Mouse (Mus musculus) urinary bladder, postnatal 25 days (tissue): ENCODE measurements around the gene Gm5741.

Source experiments
- DNase-seq: peaks from one replicate; pipeline ENCODE4 v3.0.0; 2022; ENCODE audit warnings: low spot score

The Gm5741 gene

DNA sequence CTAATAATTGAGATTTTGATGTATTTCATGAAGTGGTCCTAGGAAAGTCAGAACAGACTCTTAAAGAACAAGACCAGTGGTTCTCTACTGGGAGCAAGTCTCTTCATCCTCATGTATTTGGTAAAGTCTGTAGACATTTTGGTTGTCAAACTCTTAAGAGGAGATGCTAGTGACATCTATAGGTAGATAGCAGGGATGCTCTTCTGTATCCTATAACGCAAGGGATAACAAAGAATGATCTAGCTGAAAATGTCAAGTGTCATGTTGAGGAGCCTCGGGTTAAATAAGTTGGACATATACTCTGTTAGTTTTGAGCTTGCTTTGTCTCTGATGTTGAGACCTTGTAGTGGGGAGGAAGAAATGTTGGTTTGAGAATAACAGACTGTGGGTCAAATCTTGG is 39.9 kb downstream of the Gm5741 start:
- no peak for DNase-seq

DNA sequence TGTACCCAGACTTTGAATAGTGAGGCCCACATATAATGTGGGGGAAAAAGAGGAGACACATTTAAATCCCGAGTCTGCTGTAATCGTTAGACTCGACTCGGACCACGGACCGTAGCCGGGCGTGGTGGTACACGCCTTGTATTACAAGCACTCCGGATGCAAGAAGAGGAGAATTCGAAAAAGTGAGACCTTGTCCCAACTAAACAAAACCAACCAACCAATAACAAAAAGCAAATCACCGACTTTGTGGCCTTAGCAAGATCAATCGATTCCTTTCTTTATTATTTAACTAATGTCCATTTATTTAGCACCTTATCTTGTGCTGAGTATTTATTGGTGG is 40.3 kb downstream of the Gm5741 start:
- no peak for DNase-seq

GRCm38 (mm10) chr8:85026670-85027515 is 40.9 kb downstream of the Gm5741 start, which contains the start of gene Trir:
Gene Trir (plus strand): TSS chr8:85026823.
- DNase-seq, result peak; percentile 94

GRCm38 (mm10) chr8:85025098-85025932 is 42.5 kb downstream of the Gm5741 start, which contains the start of gene Asna1:
Gene Asna1 (minus strand): TSS chr8:85025281.
- DNase-seq, result peak; percentile 69

- DNase-seq, result no peak
Measured at GRCm38 (mm10) chr8:85023846-85024245, 43.9 kb downstream of the Gm5741 start.

DNA sequence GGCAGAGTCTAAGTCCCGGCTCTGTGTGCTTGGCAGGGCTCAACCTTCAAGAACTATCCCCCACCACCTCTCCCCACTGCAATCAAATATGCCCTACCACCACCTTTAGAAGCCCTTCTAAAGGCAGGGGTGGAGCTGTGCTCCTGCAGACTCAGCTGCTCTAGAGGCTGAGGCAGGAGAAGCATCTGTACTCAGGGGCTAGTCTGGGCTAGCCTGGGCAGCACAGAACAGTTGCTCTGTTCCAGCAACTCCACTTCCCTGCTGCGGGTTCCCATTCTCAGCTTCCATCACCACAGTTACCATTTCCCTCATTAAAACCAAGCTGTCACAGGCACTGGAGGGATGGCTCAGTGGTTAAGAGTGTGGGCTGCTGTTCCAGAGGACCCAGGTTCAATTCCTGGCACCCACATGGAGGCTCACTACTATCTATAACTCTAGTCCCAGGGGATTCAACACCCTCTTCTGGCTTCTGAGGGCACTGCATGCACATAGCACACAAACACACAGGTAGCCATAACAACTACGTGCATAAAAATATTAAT is 46.2 kb downstream of the Gm5741 start:
- DNase-seq, result no peak
